Mouse (Mus musculus) midbrain, embryonic 15.5 days (tissue): ENCODE data around the gene Speer4a. TPM values are rescaled to one million over a fixed set of nuclear protein-coding genes. Genes with fewer than 3 reads are reported as not detected.
"Not testable (repeated sequence)": the region's sequence is repeated elsewhere in the genome, so short reads cannot be mapped to it uniquely, and the experiment has no call there.

Source experiments
- ATAC-seq: fragments of 200-750 bp; cut with Nextera tagmentation; replicated peaks from 2 replicates; pipeline ENCODE4 v1.8.0; 2017; ENCODE audit warnings: moderate TSS enrichment
- H3K27ac ChIP-seq: fragments of 300-500 bp; sonication (generic); 2 replicates; pipeline ENCODE4 v1.5.1; 2015; ENCODE audit warnings: mild to moderate bottlenecking, inconsistent platforms
- H3K27me3 ChIP-seq: fragments of 300-500 bp; sonication (generic); replicated peaks from 2 replicates; pipeline ENCODE4 v1.6.1; 2015; ENCODE audit warnings: inconsistent platforms
- H3K36me3 ChIP-seq: fragments of 300-500 bp; sonication (generic); replicated peaks from 2 replicates; pipeline ENCODE4 v1.6.1; 2015; ENCODE audit warnings: inconsistent platforms
- H3K4me1 ChIP-seq: fragments of 300-500 bp; sonication (generic); 2 replicates; pipeline ENCODE4 v1.6.1; 2015; ENCODE audit warnings: inconsistent platforms
- H3K4me2 ChIP-seq: fragments of 300-500 bp; sonication (generic); 2 replicates; pipeline ENCODE4 v1.6.1; 2015; ENCODE audit warnings: inconsistent platforms, mild to moderate bottlenecking, moderate library complexity
- H3K4me3 ChIP-seq: fragments of 300-500 bp; sonication (generic); 2 replicates; pipeline ENCODE4 v1.5.1; 2015; ENCODE audit warnings: mild to moderate bottlenecking, inconsistent platforms
- H3K9ac ChIP-seq: fragments of 300-500 bp; sonication (generic); 2 replicates; pipeline ENCODE4 v1.6.1; 2015; ENCODE audit warnings: mild to moderate bottlenecking, inconsistent platforms
- H3K9me3 ChIP-seq: fragments of 300-500 bp; sonication (generic); 2 replicates; pipeline ENCODE4 v1.6.1; 2016; ENCODE audit warnings: inconsistent platforms
- WGBS: fragments of 180-500 bp; shearing (Covaris S2); methylation state at CpG from one replicate; pipeline ENCODE4 v1.1.7; 2015; ENCODE audit warnings: mixed read lengths; 5-methylcytosine and 5-hydroxymethylcytosine counted together
- polyA plus RNA-seq: library from polyadenylated mRNA; unstranded; fragments of >200 nt; fragmentation: Nextera tagmentation; extraction: Ambion mirVana; gene quantifications from 2 replicates; pipeline ENCODE4 v1.2.1, GENCODE M21; 2015

Speer4a gene
- 0.17 and 0.23 TPM in 2 replicates for polyA plus RNA-seq

GRCm38 (mm10) chr5:26039458-26039857 lies at the start of gene Speer4a:
Gene Speer4a, minus strand, starts transcription at chr5:26039558.
- not testable (repeated sequence) for H3K9ac ChIP-seq

GRCm38 (mm10) chr5:26079023-26079422 lies 39.7 kb upstream of the Speer4a start:
- H3K36me3 ChIP-seq, H3K4me3 ChIP-seq, H3K27ac ChIP-seq, H3K4me2 ChIP-seq, H3K27me3 ChIP-seq, H3K9me3 ChIP-seq, H3K4me1 ChIP-seq, H3K9ac ChIP-seq, ATAC-seq: not testable (repeated sequence)

More at GRCm38 (mm10) chr5:26039458-26039857, at the start of gene Speer4a:
- not testable (repeated sequence) for ATAC-seq, H3K9me3 ChIP-seq, H3K4me3 ChIP-seq, H3K36me3 ChIP-seq, H3K4me2 ChIP-seq, H3K27ac ChIP-seq, H3K27me3 ChIP-seq, H3K4me1 ChIP-seq
- WGBS = 89% methylated on average over 2 of the region's 2 CpGs

GRCm38 (mm10) chr5:26070716-26071115 lies 31.4 kb upstream of the Speer4a start:
- Histone ChIP-seq H3K36me3 (no peaks in the 10 kb centered on the region), H3K4me1 (no peaks in the 10 kb centered on the region), H3K27me3 (no peaks in the 10 kb centered on the region), H3K9me3 (no peaks in the 10 kb centered on the region), H3K9ac (no peak overlapping the region), H3K27ac (no peak overlapping the region), H3K4me3 (no peak overlapping the region), H3K4me2 (no peak overlapping the region)
- WGBS = 91% methylated on average over 24 of the region's 24 CpGs
- no peak for ATAC-seq

GRCm38 (mm10) chr5:26058481-26058880 lies 19.1 kb upstream of the Speer4a start, which contains the start of gene Gm7347:
Gene Gm7347, minus strand, starts transcription at chr5:26058581.
- H3K4me1 ChIP-seq, H3K36me3 ChIP-seq, H3K9me3 ChIP-seq, H3K27me3 ChIP-seq, H3K9ac ChIP-seq, H3K27ac ChIP-seq, H3K4me2 ChIP-seq, ATAC-seq, H3K4me3 ChIP-seq: not testable (repeated sequence)
- no CpG with 5 or more reads among the region's 2 CpGs for WGBS

GRCm38 (mm10) chr5:26022816-26023215 lies 16.5 kb downstream of the Speer4a start, which contains the start of gene Gm5862:
Gene Gm5862, minus strand, starts transcription at chr5:26022916.
- not testable (repeated sequence) for H3K9me3 ChIP-seq, H3K9ac ChIP-seq, H3K27ac ChIP-seq, H3K4me1 ChIP-seq, H3K4me3 ChIP-seq, H3K36me3 ChIP-seq, H3K4me2 ChIP-seq, ATAC-seq, H3K27me3 ChIP-seq
- WGBS = no CpG with 5 or more reads among the region's 3 CpGs

- H3K36me3 ChIP-seq, H3K9ac ChIP-seq, H3K27ac ChIP-seq, H3K4me1 ChIP-seq, ATAC-seq, H3K27me3 ChIP-seq, H3K9me3 ChIP-seq: not testable (repeated sequence)
- Histone ChIP-seq H3K4me2 (peak overlapping the region; percentile 53), H3K4me3 (peak overlapping the region; percentile 37; the same call in 1 of the 2 replicates)
- 71% methylated on average over 7 of the region's 7 CpGs for whole genome bisulfite sequencing
Observed at GRCm38 (mm10) chr5:26007697-26008096, 31.7 kb downstream of the Speer4a start.

GRCm38 (mm10) chr5:26006937-26007695 lies 32.2 kb downstream of the Speer4a start:
- not testable (repeated sequence) for H3K4me1 ChIP-seq, H3K36me3 ChIP-seq, H3K27me3 ChIP-seq, H3K27ac ChIP-seq, H3K9me3 ChIP-seq
- peak overlapping the region; percentile 20 for H3K9ac ChIP-seq
- peak; percentile 96 for ATAC-seq
- H3K4me2 ChIP-seq = peak overlapping the region; percentile 53
- WGBS = 17% methylated on average over 45 of the region's 45 CpGs
- H3K4me3 ChIP-seq = peak overlapping the region; percentile 37

GRCm38 (mm10) chr5:26004698-26005097 lies 34.7 kb downstream of the Speer4a start, which contains the start of gene Gm1979:
Gene Gm1979, minus strand, starts transcription at chr5:26004798.
- not testable (repeated sequence) for H3K4me2 ChIP-seq, H3K36me3 ChIP-seq, H3K9me3 ChIP-seq, H3K4me3 ChIP-seq, H3K27me3 ChIP-seq, H3K9ac ChIP-seq, ATAC-seq, H3K4me1 ChIP-seq, H3K27ac ChIP-seq
- WGBS = 82% methylated on average over 1 of the region's 2 CpGs

- not testable (repeated sequence) for ATAC-seq, H3K9me3 ChIP-seq, H3K4me3 ChIP-seq, H3K27me3 ChIP-seq, H3K4me2 ChIP-seq, H3K27ac ChIP-seq, H3K36me3 ChIP-seq, H3K9ac ChIP-seq, H3K4me1 ChIP-seq
- no CpG with 5 or more reads among the region's 3 CpGs for WGBS
Observed at GRCm38 (mm10) chr5:25988550-25988949, 50.8 kb downstream of the Speer4a start, which contains the start of gene Gm21698. Gene Gm21698, minus strand, starts transcription at chr5:25988650.

Other genes starting within 250 kb of the Speer4a start
- gene Gm21663, start 97.2 kb downstream of the Speer4a start, polyA plus RNA-seq = 0.08 and 0.09 TPM in 2 replicates
- gene Gm21671, start 85.1 kb downstream of the Speer4a start, polyA plus RNA-seq = 0.12 and 0.27 TPM in 2 replicates
- gene Gm21680, start 66.9 kb downstream of the Speer4a start, polyA plus RNA-seq = 0.11 and 0.14 TPM in 2 replicates
- 0.09 and 0.46 TPM in 2 replicates for gene Gm21698, start 50.9 kb downstream of the Speer4a start, polyA plus RNA-seq
- gene Gm1979, start 34.8 kb downstream of the Speer4a start, polyA plus RNA-seq = 0.18 and 0.70 TPM in 2 replicates
- not detected in 2 replicates for gene Gm5862, start 16.6 kb downstream of the Speer4a start, polyA plus RNA-seq
- gene Gm7347, start 19.0 kb upstream of the Speer4a start, polyA plus RNA-seq = 0.14 and 0.19 TPM in 2 replicates
- 0.05 TPM in 1 of 2 replicates, not detected in the other for gene Gm10471, start 49.7 kb upstream of the Speer4a start, polyA plus RNA-seq
- 0.14 and 0.15 TPM in 2 replicates for gene 5031410I06Rik, start 65.8 kb upstream of the Speer4a start, polyA plus RNA-seq
- gene Gm10220, start 81.9 kb upstream of the Speer4a start, polyA plus RNA-seq = 0.15 and 0.23 TPM in 2 replicates
- gene Gm7361, start 218.1 kb upstream of the Speer4a start, polyA plus RNA-seq = 0.18 and 0.46 TPM in 2 replicates